Mouse (Mus musculus): Measurements from ENCODE around the gene Pip4k2c. TPM values are rescaled to one million over a fixed set of nuclear protein-coding genes. Genes with fewer than 3 reads are reported as not detected.
A peak's percentile ranks its signal among the peaks of the same experiment; 100 is the strongest.

Pip4k2c gene
- polyA plus RNA-seq, 1 experiment from 2014 or later, result 15.5 TPM

GRCm38 (mm10) chr10:127214422-127214803 lies 3.0 kb upstream of the Pip4k2c start:
- 56% methylated on average over 1 of the region's 1 CpGs for WGBS

GRCm38 (mm10) chr10:127213704-127214421 lies 2.5 kb upstream of the Pip4k2c start:
- no peak for ATAC-seq (ENCODE audit: low read depth)
- Histone ChIP-seq H3K9me3 (ENCODE audit: control insufficient read depth, low read length) (no peaks in the 10 kb centered on the region), H3K9ac (replicated peaks; ENCODE audit: low read depth, low read length) (no peak overlapping the region), H3K4me2 (ENCODE audit: low read depth, low read length) (no peak overlapping the region), H3K4me3 (ENCODE audit: low read depth, low read length) (no peak overlapping the region), H3K36me3 (ENCODE audit: control insufficient read depth, insufficient read depth, low read length) (no peaks in the 10 kb centered on the region), H3K4me1 (ENCODE audit: control insufficient read depth, insufficient read depth, low read length) (peaks cover 11% of the 10 kb centered on the region), H3K27me3 (ENCODE audit: control insufficient read depth, insufficient read depth, low read length) (0 out of 2 replicates have a peak, but pooled peaks cover 3% of the 10 kb centered on the region), H3K27ac (ENCODE audit: low read depth, low read length) (no peak overlapping the region)
- 82% methylated on average over 13 of the region's 13 CpGs for whole genome bisulfite sequencing

More at GRCm38 (mm10) chr10:127214422-127214803, 3.0 kb upstream of the Pip4k2c start:
- no peak for ATAC-seq (ENCODE audit: low read depth)
- Histone ChIP-seq H3K27ac (ENCODE audit: low read depth, low read length) (no peak overlapping the region), H3K27me3 (ENCODE audit: control insufficient read depth, insufficient read depth, low read length) (0 out of 2 replicates have a peak, but pooled peaks cover 3% of the 10 kb centered on the region), H3K9me3 (ENCODE audit: control insufficient read depth, low read length) (no peaks in the 10 kb centered on the region), H3K4me1 (ENCODE audit: control insufficient read depth, insufficient read depth, low read length) (peaks cover 11% of the 10 kb centered on the region), H3K9ac (replicated peaks; ENCODE audit: low read depth, low read length) (no peak overlapping the region), H3K4me3 (ENCODE audit: low read depth, low read length) (no peak overlapping the region), H3K36me3 (ENCODE audit: control insufficient read depth, insufficient read depth, low read length) (no peaks in the 10 kb centered on the region), H3K4me2 (ENCODE audit: low read depth, low read length) (no peak overlapping the region)

- Histone ChIP-seq H3K4me2 (ENCODE audit: low read depth, low read length) (no peak overlapping the region), H3K27me3 (ENCODE audit: control insufficient read depth, insufficient read depth, low read length) (0 out of 2 replicates have a peak, but pooled peaks cover 3% of the 10 kb centered on the region), H3K9me3 (ENCODE audit: control insufficient read depth, low read length) (no peaks in the 10 kb centered on the region), H3K4me3 (ENCODE audit: low read depth, low read length) (no peak overlapping the region), H3K4me1 (ENCODE audit: control insufficient read depth, insufficient read depth, low read length) (peaks cover 11% of the 10 kb centered on the region), H3K27ac (ENCODE audit: low read depth, low read length) (no peak overlapping the region), H3K9ac (replicated peaks; ENCODE audit: low read depth, low read length) (no peak overlapping the region), H3K36me3 (ENCODE audit: control insufficient read depth, insufficient read depth, low read length) (no peaks in the 10 kb centered on the region)
- ATAC-seq (ENCODE audit: low read depth), result no peak
- 92% methylated on average over 8 of the region's 8 CpGs for WGBS
Measured at GRCm38 (mm10) chr10:127213272-127213671, 1.9 kb upstream of the Pip4k2c start.

- Histone ChIP-seq H3K36me3 (ENCODE audit: control insufficient read depth, insufficient read depth, low read length) (peaks cover 9% of the 10 kb centered on the region; the same call in 1 of the 2 replicates), H3K4me3 (ENCODE audit: low read depth, low read length) (peak overlapping the region; percentile 84), H3K9ac (replicated peaks; ENCODE audit: low read depth, low read length) (peak overlapping the region; percentile 72), H3K4me1 (ENCODE audit: control insufficient read depth, insufficient read depth, low read length) (peaks cover 11% of the 10 kb centered on the region), H3K4me2 (ENCODE audit: low read depth, low read length) (peak overlapping the region; percentile 93), H3K27me3 (ENCODE audit: control insufficient read depth, insufficient read depth, low read length) (0 out of 2 replicates have a peak, but pooled peaks cover 3% of the 10 kb centered on the region), H3K27ac (ENCODE audit: low read depth, low read length) (no peak overlapping the region), H3K9me3 (ENCODE audit: control insufficient read depth, low read length) (no peaks in the 10 kb centered on the region)
- WGBS, result under 1% methylated on average over 25 of the region's 25 CpGs
- peak; percentile 35 for ATAC-seq (ENCODE audit: low read depth)
Measured at GRCm38 (mm10) chr10:127210961-127211405, 402 bp downstream of the Pip4k2c start.

DNA sequence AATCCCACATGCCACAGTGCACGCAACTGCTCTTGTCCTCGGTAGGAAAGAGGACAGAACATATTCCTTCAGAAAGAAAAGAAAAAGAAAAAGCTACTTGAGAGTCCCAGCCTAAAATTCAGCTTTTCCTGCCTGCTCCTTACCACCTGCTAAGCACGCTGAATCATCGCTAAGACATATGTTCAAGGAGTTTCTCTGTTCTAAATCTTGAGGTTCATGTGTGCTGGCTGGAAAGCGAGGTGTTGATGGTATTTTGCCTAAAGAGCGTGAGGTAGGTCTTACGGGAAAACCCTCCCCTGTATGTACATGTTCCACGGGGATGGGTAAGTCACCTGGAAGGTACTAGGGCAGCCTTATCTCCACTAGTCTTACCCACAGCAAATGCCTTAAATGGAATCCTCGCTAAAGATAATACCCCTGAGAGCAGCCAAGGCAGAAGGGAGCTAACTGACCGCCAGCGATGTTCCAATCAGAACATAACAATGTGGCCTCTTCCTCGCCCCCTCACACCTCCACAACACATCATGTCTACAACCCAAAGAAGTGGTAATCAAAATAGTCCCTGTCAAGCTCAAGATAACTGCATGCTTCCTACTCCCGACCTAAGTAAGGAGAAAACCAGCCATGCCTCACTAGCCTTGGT lies 1.3 kb downstream of the Pip4k2c start:
- H3K36me3 ChIP-seq (ENCODE audit: control insufficient read depth, insufficient read depth, low read length), result peaks cover 17% of the 10 kb centered on the region; the same call in 1 of the 2 replicates
- no peak for ATAC-seq (ENCODE audit: low read depth)
- H3K4me2 ChIP-seq (ENCODE audit: low read depth, low read length), result peak overlapping the region; percentile 93
- no peak overlapping the region for H3K27ac ChIP-seq (ENCODE audit: low read depth, low read length)
- no peak overlapping the region for H3K9ac ChIP-seq (replicated peaks; ENCODE audit: low read depth, low read length)
- H3K9me3 ChIP-seq (ENCODE audit: control insufficient read depth, low read length), result no peaks in the 10 kb centered on the region
- H3K4me3 ChIP-seq (ENCODE audit: low read depth, low read length), result no peak overlapping the region
- H3K27me3 ChIP-seq (ENCODE audit: control insufficient read depth, insufficient read depth, low read length), result 0 out of 2 replicates have a peak, but pooled peaks cover 3% of the 10 kb centered on the region
- 91% methylated on average over 13 of the region's 13 CpGs for WGBS
- peaks cover 11% of the 10 kb centered on the region for H3K4me1 ChIP-seq (ENCODE audit: control insufficient read depth, insufficient read depth, low read length)

DNA sequence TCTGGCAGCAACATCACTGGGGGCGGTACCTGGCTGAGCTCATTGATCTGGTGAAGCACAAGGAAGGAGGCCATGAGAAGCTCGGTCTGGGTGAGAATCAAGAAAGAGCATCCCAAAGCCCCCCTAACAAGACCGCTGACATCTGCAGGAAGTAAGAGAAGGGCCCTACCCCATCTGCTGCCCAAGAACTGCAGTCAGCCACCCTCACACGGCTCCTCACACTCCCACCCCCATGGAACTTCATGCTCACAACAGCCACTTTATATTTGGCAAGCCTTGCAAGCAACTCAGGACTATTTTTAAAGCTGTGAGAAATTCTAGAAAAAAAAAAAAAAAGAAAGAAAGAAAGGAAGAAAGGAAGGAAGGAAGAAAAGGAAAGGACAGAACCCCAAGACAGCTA lies 2.5 kb downstream of the Pip4k2c start:
- no peaks in the 10 kb centered on the region for H3K9me3 ChIP-seq (ENCODE audit: control insufficient read depth, low read length)
- WGBS, result 91% methylated on average over 4 of the region's 4 CpGs

GRCm38 (mm10) chr10:127205373-127205772 lies 6.0 kb downstream of the Pip4k2c start:
- Histone ChIP-seq H3K4me2 (ENCODE audit: low read depth, low read length) (no peak overlapping the region), H3K4me1 (ENCODE audit: control insufficient read depth, insufficient read depth, low read length) (peaks cover 6% of the 10 kb centered on the region), H3K9ac (replicated peaks; ENCODE audit: low read depth, low read length) (no peak overlapping the region), H3K4me3 (ENCODE audit: low read depth, low read length) (no peak overlapping the region), H3K27me3 (ENCODE audit: control insufficient read depth, insufficient read depth, low read length) (no peaks in the 10 kb centered on the region), H3K36me3 (ENCODE audit: control insufficient read depth, insufficient read depth, low read length) (peaks cover 30% of the 10 kb centered on the region), H3K27ac (ENCODE audit: low read depth, low read length) (no peak overlapping the region), H3K9me3 (ENCODE audit: control insufficient read depth, low read length) (no peaks in the 10 kb centered on the region)
- WGBS, result 93% methylated on average over 10 of the region's 10 CpGs
- no peak for ATAC-seq (ENCODE audit: low read depth)

More for the DNA sequence above, 2.5 kb downstream of the Pip4k2c start:
- Histone ChIP-seq H3K4me2 (ENCODE audit: low read depth, low read length) (no peak overlapping the region), H3K36me3 (ENCODE audit: control insufficient read depth, insufficient read depth, low read length) (peaks cover 20% of the 10 kb centered on the region), H3K4me3 (ENCODE audit: low read depth, low read length) (no peak overlapping the region), H3K27me3 (ENCODE audit: control insufficient read depth, insufficient read depth, low read length) (0 out of 2 replicates have a peak, but pooled peaks cover 3% of the 10 kb centered on the region), H3K4me1 (ENCODE audit: control insufficient read depth, insufficient read depth, low read length) (peaks cover 11% of the 10 kb centered on the region), H3K27ac (ENCODE audit: low read depth, low read length) (no peak overlapping the region), H3K9ac (replicated peaks; ENCODE audit: low read depth, low read length) (0 out of 2 replicates have a peak overlapping the region, but pooled peaks have one; percentile 25)
- ATAC-seq (ENCODE audit: low read depth), result no peak

DNA sequence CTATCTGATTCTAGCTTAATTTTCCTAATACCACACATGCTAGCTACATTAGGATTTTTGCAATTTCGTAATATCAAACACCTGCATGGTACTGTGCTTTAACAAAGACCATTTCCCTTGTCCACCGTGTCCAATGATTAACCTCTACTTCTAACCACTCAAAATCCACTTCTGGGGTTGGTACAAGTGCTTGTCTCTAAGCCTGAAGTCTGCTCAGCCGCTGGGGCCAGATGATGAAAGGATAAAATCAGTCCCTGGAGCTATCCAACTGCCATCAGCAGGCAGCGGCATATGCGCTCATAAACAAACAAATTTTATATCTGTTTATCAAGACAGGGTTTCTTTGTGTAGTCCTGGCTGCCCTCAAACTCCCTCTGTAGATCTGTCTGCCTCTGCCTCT lies 6.8 kb downstream of the Pip4k2c start:
- Histone ChIP-seq H3K36me3 (ENCODE audit: control insufficient read depth, insufficient read depth, low read length) (peaks cover 35% of the 10 kb centered on the region), H3K4me3 (ENCODE audit: low read depth, low read length) (no peak overlapping the region)
- 87% methylated on average over 5 of the region's 5 CpGs for WGBS

DNA sequence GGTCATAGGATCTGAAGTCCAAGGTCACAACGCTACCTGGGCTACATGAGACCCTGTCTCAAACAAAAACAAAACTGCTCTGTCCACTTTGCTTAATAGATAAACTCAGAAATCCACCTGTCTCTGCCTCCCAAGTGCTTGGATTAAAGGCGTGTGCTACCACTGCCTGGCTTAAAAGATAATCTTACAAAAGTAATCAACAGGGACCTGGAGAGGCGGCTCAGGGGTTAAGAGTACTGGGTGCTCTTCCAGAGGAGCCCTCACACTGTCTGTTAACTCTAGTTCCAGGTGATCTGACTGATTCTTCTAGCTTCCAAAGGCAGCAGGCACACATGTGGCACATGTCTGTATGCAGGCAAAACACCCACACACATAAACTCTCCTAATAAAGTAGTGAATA lies 8.3 kb downstream of the Pip4k2c start:
- H3K4me1 ChIP-seq (ENCODE audit: control insufficient read depth, insufficient read depth, low read length), result no peaks in the 10 kb centered on the region
- no peak overlapping the region for H3K4me2 ChIP-seq (ENCODE audit: low read depth, low read length)
- peaks cover 46% of the 10 kb centered on the region for H3K36me3 ChIP-seq (ENCODE audit: control insufficient read depth, insufficient read depth, low read length)
- H3K4me3 ChIP-seq (ENCODE audit: low read depth, low read length), result no peak overlapping the region
- no peaks in the 10 kb centered on the region for H3K9me3 ChIP-seq (ENCODE audit: control insufficient read depth, low read length)
- no peak overlapping the region for H3K27ac ChIP-seq (ENCODE audit: low read depth, low read length)
- H3K27me3 ChIP-seq (ENCODE audit: control insufficient read depth, insufficient read depth, low read length), result no peaks in the 10 kb centered on the region
- no peak overlapping the region for H3K9ac ChIP-seq (replicated peaks; ENCODE audit: low read depth, low read length)
- ATAC-seq (ENCODE audit: low read depth), result no peak
- WGBS, result 96% methylated on average over 3 of the region's 3 CpGs

More for the DNA sequence above, 6.8 kb downstream of the Pip4k2c start:
- no peaks in the 10 kb centered on the region for H3K4me1 ChIP-seq (ENCODE audit: control insufficient read depth, insufficient read depth, low read length)
- no peak overlapping the region for H3K4me2 ChIP-seq (ENCODE audit: low read depth, low read length)
- no peaks in the 10 kb centered on the region for H3K9me3 ChIP-seq (ENCODE audit: control insufficient read depth, low read length)
- H3K9ac ChIP-seq (replicated peaks; ENCODE audit: low read depth, low read length), result no peak overlapping the region
- ATAC-seq (ENCODE audit: low read depth), result no peak
- H3K27ac ChIP-seq (ENCODE audit: low read depth, low read length), result no peak overlapping the region
- no peaks in the 10 kb centered on the region for H3K27me3 ChIP-seq (ENCODE audit: control insufficient read depth, insufficient read depth, low read length)

Measured in neural tube, embryonic 14.5 days (tissue).